Mouse (Mus musculus): ENCODE data around the gene Cmtr1. TPM values are rescaled to one million over a fixed set of nuclear protein-coding genes. Genes with fewer than 3 reads are reported as not detected.

The Cmtr1 gene
- total and polyA plus RNA-seq, 3 experiments, result 88.8 to 135 (median 105) TPM

GRCm38 (mm10) chr17:29623488-29623887 lies 36.9 kb upstream of the Cmtr1 start:
- in situ Hi-C loops (cut with MboI; ENCODE audit: low pct_ligation_motif_present, low pct_unique_long_range_greater_than_20kb, low sequenced_read_pairs), result loop anchor here (25.0 kb wide), 1 partner anchor 239 kb away; no protein-coding TSS in a partner anchor
- no peak overlapping the region for H3K4me3 ChIP-seq (replicated peaks in 1 of 3; ENCODE audit: low read depth in 2 of 3, low read length in 2 of 3, poor library complexity in 1 of 3)
- DNase-seq (ENCODE audit: extremely low read depth), result no peak
- no peak overlapping the region for H3K4me2 ChIP-seq (ENCODE audit: insufficient read depth, low read depth, poor library complexity, severe bottlenecking)
- TF ChIP-seq MXI1 (IDR thresholded peaks at IDR 0.05; ENCODE audit: low read depth, low read length) (no peak), POLR2AphosphoS2 (IDR thresholded peaks at IDR 0.05; ENCODE audit: low read depth, low read length) (no peak), CHD2 (IDR thresholded peaks at IDR 0.05; ENCODE audit: low read length) (no peak), ZC3H11A (IDR thresholded peaks at IDR 0.05; ENCODE audit: low read depth, low read length) (no peak), RAD21 (IDR thresholded peaks at IDR 0.05; ENCODE audit: low read depth, low read length) (no peak), ETS1 (conservative IDR thresholded peaks at IDR 0.05; ENCODE audit: low read depth, low read length) (no peak), IRF4 (IDR thresholded peaks at IDR 0.05; ENCODE audit: low read depth, low read length) (no peak), SIN3A (IDR thresholded peaks at IDR 0.05; ENCODE audit: low read length) (no peak), PAX5 (IDR thresholded peaks at IDR 0.05; ENCODE audit: low read length) (no peak), MAFK (IDR thresholded peaks at IDR 0.05; ENCODE audit: insufficient replicate concordance, low read length) (no peak), JUND (conservative IDR thresholded peaks at IDR 0.05; ENCODE audit: low read depth, low read length) (no peak), MYC (IDR thresholded peaks at IDR 0.05; ENCODE audit: low read depth, low read length) (no peak)
- H3K79me2 ChIP-seq (replicated peaks; ENCODE audit: control insufficient read depth, extremely low read depth, insufficient read depth, poor library complexity, severe bottlenecking), result no peaks in the 10 kb centered on the region; the same call in 1 of the 2 replicates
- no peak overlapping the region for H3K9ac ChIP-seq (ENCODE audit: insufficient read depth, low read depth)
- no peaks in the 10 kb centered on the region for H3K27me3 ChIP-seq (replicated peaks)
- dilution Hi-C loops (cut with MboI; ENCODE audit: extremely low pct_ligation_motif_present, extremely low pct_unique_long_range_greater_than_20kb, low sequenced_read_pairs), result no loop called here
- peaks cover 64 to 95% of the 10 kb centered on the region in 2 experiments for H3K36me3 ChIP-seq (replicated peaks in 1 of 2; ENCODE audit: control insufficient read depth in 1 of 2, insufficient read depth in 1 of 2, low read length in 1 of 2)
- H3K27ac ChIP-seq (ENCODE audit: insufficient read depth, low read depth), result no peak overlapping the region
- H3K9me3 ChIP-seq (replicated peaks; ENCODE audit: low read length), result no peaks in the 10 kb centered on the region
- no peaks in the 10 kb centered on the region for H3K4me1 ChIP-seq (ENCODE audit: control insufficient read depth in 1 of 2, insufficient read depth in 2 of 2)

- TF ChIP-seq ZNF384 (IDR thresholded peaks at IDR 0.05; ENCODE audit: low read depth, low read length) (no peak), TBP (conservative IDR thresholded peaks at IDR 0.05; ENCODE audit: low read depth, low read length) (no peak), POLR2AphosphoS2 (IDR thresholded peaks at IDR 0.05; ENCODE audit: low read depth, low read length) (no peak), USF2 (conservative IDR thresholded peaks at IDR 0.05; ENCODE audit: low read depth, low read length) (no peak), ZKSCAN1 (IDR thresholded peaks at IDR 0.05; ENCODE audit: borderline replicate concordance, low read depth, low read length) (no peak), UBTF (IDR thresholded peaks at IDR 0.05; ENCODE audit: low read depth, low read length) (no peak), ZMIZ1 (IDR thresholded peaks at IDR 0.05; ENCODE audit: low read depth, low read length) (no peak), RAD21 (IDR thresholded peaks at IDR 0.05; ENCODE audit: low read depth, low read length) (no peak), JUND (conservative IDR thresholded peaks at IDR 0.05; ENCODE audit: low read depth, low read length) (no peak), IRF4 (IDR thresholded peaks at IDR 0.05; ENCODE audit: low read depth, low read length) (no peak), NELFE (IDR thresholded peaks at IDR 0.05; ENCODE audit: low read depth, low read length) (no peak), ZC3H11A (IDR thresholded peaks at IDR 0.05; ENCODE audit: low read depth, low read length) (no peak), USF1 (IDR thresholded peaks at IDR 0.05; ENCODE audit: low read depth, low read length) (no peak), HCFC1 (IDR thresholded peaks at IDR 0.05; ENCODE audit: low read depth, low read length) (no peak), MAX (IDR thresholded peaks at IDR 0.05; ENCODE audit: low read length) (no peak), JUN (IDR thresholded peaks at IDR 0.05; ENCODE audit: insufficient read depth, low read depth, low read length) (no peak), BHLHE40 (IDR thresholded peaks at IDR 0.05; ENCODE audit: low read depth, low read length) (no peak), MYC (IDR thresholded peaks at IDR 0.05; ENCODE audit: low read depth, low read length) (no peak)
- DNase-seq (ENCODE audit: extremely low read depth), result no peak
- Histone ChIP-seq H3K4me2 (ENCODE audit: insufficient read depth, low read depth, poor library complexity, severe bottlenecking) (no peak overlapping the region), H3K4me1 (ENCODE audit: control insufficient read depth in 1 of 2, insufficient read depth in 2 of 2) (no peaks in the 10 kb centered on the region), H3K79me2 (replicated peaks; ENCODE audit: control insufficient read depth, extremely low read depth, insufficient read depth, poor library complexity, severe bottlenecking) (no peaks in the 10 kb centered on the region), H3K4me3 (replicated peaks in 1 of 3; ENCODE audit: low read depth in 2 of 3, low read length in 2 of 3, poor library complexity in 1 of 3) (no peak overlapping the region), H3K9me3 (replicated peaks; ENCODE audit: low read length) (no peaks in the 10 kb centered on the region), H3K27ac (ENCODE audit: insufficient read depth, low read depth) (no peak overlapping the region), H3K36me3 (replicated peaks in 1 of 2; ENCODE audit: control insufficient read depth in 1 of 2, insufficient read depth in 1 of 2, low read length in 1 of 2) (peaks cover 73 to 95% of the 10 kb centered on the region in 2 experiments), H3K27me3 (replicated peaks) (no peaks in the 10 kb centered on the region), H3K9ac (ENCODE audit: insufficient read depth, low read depth) (no peak overlapping the region)
- in situ Hi-C loops (cut with MboI; ENCODE audit: low pct_ligation_motif_present, low pct_unique_long_range_greater_than_20kb, low sequenced_read_pairs) (no loop called here), dilution Hi-C loops (cut with MboI; ENCODE audit: extremely low pct_ligation_motif_present, extremely low pct_unique_long_range_greater_than_20kb, low sequenced_read_pairs) (no loop called here)
Measured at GRCm38 (mm10) chr17:29627285-29627684, 33.1 kb upstream of the Cmtr1 start.
